Mouse (Mus musculus): ENCODE results near the gene Snap23. TPM values are rescaled to one million over a fixed set of nuclear protein-coding genes. Genes with fewer than 3 reads are reported as not detected.

Snap23 gene
- polyA plus RNA-seq, 2 experiments = 51.2 to 59.1 TPM

DNA sequence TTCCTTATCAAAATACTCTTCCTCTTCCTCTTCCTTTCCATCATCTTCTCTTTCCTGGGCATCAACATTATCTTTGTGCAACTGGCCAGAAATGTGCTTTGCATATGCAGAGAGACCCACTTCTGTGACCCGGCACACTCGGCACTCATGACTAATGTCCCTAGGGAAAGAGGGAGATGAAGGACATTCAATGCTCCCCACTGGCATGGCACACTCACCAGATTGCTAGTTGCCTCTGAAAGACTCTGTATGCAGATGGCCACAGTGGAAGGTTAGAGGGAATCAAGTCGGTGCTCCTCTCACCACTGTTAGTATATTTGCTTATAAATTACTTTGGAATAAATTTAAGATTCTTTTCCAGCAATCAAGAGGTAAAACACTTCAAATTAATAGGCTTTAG lies 28.1 kb upstream of the Snap23 start:
- H3K9ac ChIP-seq (ENCODE audit: low read depth, low read length, severe bottlenecking) = no peak overlapping the region
- H3K36me3 ChIP-seq (ENCODE audit: control insufficient read depth, insufficient read depth, low read length) = peaks cover 27% of the 10 kb centered on the region
- DNase-seq (ENCODE audit: low spot score) (no peak), ATAC-seq (ENCODE audit: low FRiP score, low read depth) (no peak)
- no peak overlapping the region for H3K27ac ChIP-seq (replicated peaks; ENCODE audit: low read depth, low read length)
- H3K4me1 ChIP-seq (ENCODE audit: control insufficient read depth, insufficient read depth, low read length) = no peaks in the 10 kb centered on the region
- H3K9me3 ChIP-seq (ENCODE audit: control insufficient read depth, low read length) = no peaks in the 10 kb centered on the region
- TF ChIP-seq POLR2A (IDR thresholded peaks at IDR 0.05; ENCODE audit: borderline replicate concordance, extremely low read depth, insufficient read depth, insufficient read length) = no peak
- H3K4me3 ChIP-seq (replicated peaks; ENCODE audit: low read length) = no peak overlapping the region
- WGBS = 85% methylated on average over 3 of the region's 3 CpGs
- no peak overlapping the region for H3K4me2 ChIP-seq (replicated peaks; ENCODE audit: low read depth, low read length, severe bottlenecking)
- H3K27me3 ChIP-seq (ENCODE audit: control insufficient read depth, insufficient read depth, low read length) = no peaks in the 10 kb centered on the region

DNA sequence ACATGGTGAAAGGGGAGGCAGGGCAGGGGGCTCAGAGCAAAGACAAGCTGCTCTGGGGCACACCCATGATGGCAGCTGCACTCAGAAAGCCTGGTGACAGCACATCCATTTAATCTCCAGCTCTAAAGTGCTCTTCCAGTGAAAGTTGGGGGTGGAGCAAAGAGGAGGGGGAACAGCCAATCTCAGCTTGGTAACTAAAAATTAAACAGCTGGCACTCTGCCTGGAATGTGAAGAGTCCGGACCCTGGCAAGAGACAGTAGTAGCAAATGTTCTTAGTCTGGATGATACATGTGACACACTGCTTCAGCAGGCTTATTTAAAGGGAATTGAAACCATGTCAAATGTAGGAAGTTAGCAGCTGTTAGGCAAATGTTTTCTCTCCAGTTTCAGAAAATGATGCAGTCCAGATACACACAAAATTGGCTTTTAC lies 27.7 kb upstream of the Snap23 start:
- Histone ChIP-seq H3K27ac (replicated peaks; ENCODE audit: low read depth, low read length) (no peak overlapping the region), H3K4me1 (ENCODE audit: control insufficient read depth, insufficient read depth, low read length) (no peaks in the 10 kb centered on the region), H3K36me3 (ENCODE audit: control insufficient read depth, insufficient read depth, low read length) (peaks cover 27% of the 10 kb centered on the region), H3K9ac (ENCODE audit: low read depth, low read length, severe bottlenecking) (no peak overlapping the region), H3K27me3 (ENCODE audit: control insufficient read depth, insufficient read depth, low read length) (no peaks in the 10 kb centered on the region), H3K4me2 (replicated peaks; ENCODE audit: low read depth, low read length, severe bottlenecking) (no peak overlapping the region), H3K9me3 (ENCODE audit: control insufficient read depth, low read length) (no peaks in the 10 kb centered on the region), H3K4me3 (replicated peaks; ENCODE audit: low read length) (no peak overlapping the region)
- TF ChIP-seq POLR2A (IDR thresholded peaks at IDR 0.05; ENCODE audit: borderline replicate concordance, extremely low read depth, insufficient read depth, insufficient read length) = no peak
- DNase-seq (ENCODE audit: low spot score) (peak; percentile 91), ATAC-seq (ENCODE audit: low FRiP score, low read depth) (peak; percentile 93)
- WGBS = 25% methylated on average over 1 of the region's 1 CpGs

DNA sequence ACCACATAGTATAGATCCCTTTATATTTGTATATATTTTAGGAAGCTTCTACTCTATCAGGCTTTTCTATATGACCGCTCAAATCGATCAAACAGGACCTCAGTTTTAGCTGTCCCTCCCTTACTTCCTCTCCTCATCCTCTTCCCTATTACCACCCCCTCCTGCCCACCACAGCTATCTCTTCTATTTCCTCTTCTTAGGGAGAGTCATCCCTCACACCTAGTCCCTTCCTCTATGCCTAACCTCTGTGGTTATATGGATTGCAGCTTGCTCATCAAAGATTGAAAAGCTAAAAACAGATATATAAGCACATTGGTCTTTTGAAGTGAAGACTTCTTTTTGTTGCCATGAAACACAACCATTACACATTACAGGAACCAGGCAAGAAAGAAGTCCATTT lies 22.7 kb upstream of the Snap23 start:
- peaks cover 27% of the 10 kb centered on the region for H3K36me3 ChIP-seq (ENCODE audit: control insufficient read depth, insufficient read depth, low read length)
- H3K4me1 ChIP-seq (ENCODE audit: control insufficient read depth, insufficient read depth, low read length) = no peaks in the 10 kb centered on the region
- no peak overlapping the region for H3K4me3 ChIP-seq (replicated peaks; ENCODE audit: low read length)
- no peak overlapping the region for H3K4me2 ChIP-seq (replicated peaks; ENCODE audit: low read depth, low read length, severe bottlenecking)
- ATAC-seq (ENCODE audit: low FRiP score, low read depth) (no peak), DNase-seq (ENCODE audit: low spot score) (no peak)
- H3K9ac ChIP-seq (ENCODE audit: low read depth, low read length, severe bottlenecking) = no peak overlapping the region
- H3K27ac ChIP-seq (replicated peaks; ENCODE audit: low read depth, low read length) = no peak overlapping the region
- 89% methylated on average over 2 of the region's 2 CpGs for WGBS
- TF ChIP-seq POLR2A (IDR thresholded peaks at IDR 0.05; ENCODE audit: borderline replicate concordance, extremely low read depth, insufficient read depth, insufficient read length) = no peak
- no peaks in the 10 kb centered on the region for H3K27me3 ChIP-seq (ENCODE audit: control insufficient read depth, insufficient read depth, low read length)
- no peaks in the 10 kb centered on the region for H3K9me3 ChIP-seq (ENCODE audit: control insufficient read depth, low read length)

DNA sequence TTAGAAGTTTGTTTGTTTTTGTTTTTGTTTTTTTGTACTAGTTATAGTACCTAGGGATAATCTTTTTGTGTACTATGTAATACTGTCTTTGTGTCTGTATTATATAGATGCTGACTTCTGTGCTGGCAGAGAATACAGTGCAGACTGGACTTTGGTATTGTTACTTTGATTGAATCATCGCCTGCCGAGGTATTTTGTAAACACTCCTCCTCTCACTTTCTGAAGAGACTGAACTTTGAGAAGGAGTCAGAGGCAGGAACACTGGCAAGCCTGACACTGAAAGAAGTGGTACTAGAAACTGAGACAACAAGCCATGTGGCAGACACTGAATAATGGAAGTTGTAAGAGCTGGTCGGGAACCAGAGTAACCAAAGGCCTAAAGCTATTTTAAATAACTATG lies 10.6 kb upstream of the Snap23 start:
- no peak for TF ChIP-seq POLR2A (IDR thresholded peaks at IDR 0.05; ENCODE audit: borderline replicate concordance, extremely low read depth, insufficient read depth, insufficient read length)
- Histone ChIP-seq H3K9me3 (ENCODE audit: control insufficient read depth, low read length) (no peaks in the 10 kb centered on the region), H3K36me3 (ENCODE audit: control insufficient read depth, insufficient read depth, low read length) (peaks cover 23% of the 10 kb centered on the region), H3K27ac (replicated peaks; ENCODE audit: low read depth, low read length) (no peak overlapping the region), H3K4me2 (replicated peaks; ENCODE audit: low read depth, low read length, severe bottlenecking) (no peak overlapping the region), H3K27me3 (ENCODE audit: control insufficient read depth, insufficient read depth, low read length) (no peaks in the 10 kb centered on the region), H3K9ac (ENCODE audit: low read depth, low read length, severe bottlenecking) (no peak overlapping the region), H3K4me3 (replicated peaks; ENCODE audit: low read length) (no peak overlapping the region), H3K4me1 (ENCODE audit: control insufficient read depth, insufficient read depth, low read length) (no peaks in the 10 kb centered on the region)
- WGBS = 94% methylated on average over 3 of the region's 3 CpGs
- no peak for DNase-seq (ENCODE audit: low spot score)
- ATAC-seq (ENCODE audit: low FRiP score, low read depth) = no peak

DNA sequence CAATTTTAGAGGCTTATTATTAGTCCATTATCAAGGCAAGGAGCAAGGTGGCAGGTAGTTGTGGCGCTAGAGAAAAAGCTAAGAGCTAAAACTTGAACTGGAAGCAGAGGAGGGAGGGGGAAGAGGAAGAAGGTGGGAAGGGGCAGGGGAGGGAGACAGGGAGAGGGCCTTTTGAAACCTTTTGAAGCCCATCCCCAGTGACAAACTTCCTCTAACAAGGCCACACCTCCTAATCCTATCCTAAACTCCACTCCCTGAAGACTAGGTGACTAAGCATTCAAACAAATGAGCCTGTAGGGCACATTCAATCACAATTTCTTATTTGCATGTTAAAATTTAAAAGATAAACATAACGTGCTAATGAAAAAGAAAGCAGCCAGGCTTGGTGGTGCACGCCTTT lies 8.7 kb upstream of the Snap23 start:
- no peak overlapping the region for H3K4me3 ChIP-seq (replicated peaks; ENCODE audit: low read length)
- H3K27me3 ChIP-seq (ENCODE audit: control insufficient read depth, insufficient read depth, low read length) = no peaks in the 10 kb centered on the region
- peaks cover 8% of the 10 kb centered on the region for H3K36me3 ChIP-seq (ENCODE audit: control insufficient read depth, insufficient read depth, low read length)
- TF ChIP-seq POLR2A (IDR thresholded peaks at IDR 0.05; ENCODE audit: borderline replicate concordance, extremely low read depth, insufficient read depth, insufficient read length) = no peak
- H3K9me3 ChIP-seq (ENCODE audit: control insufficient read depth, low read length) = no peaks in the 10 kb centered on the region
- H3K4me1 ChIP-seq (ENCODE audit: control insufficient read depth, insufficient read depth, low read length) = 0 out of 2 replicates have a peak, but pooled peaks cover under 1% of the 10 kb centered on the region
- DNase-seq (ENCODE audit: low spot score) (no peak), ATAC-seq (ENCODE audit: low FRiP score, low read depth) (no peak)
- H3K9ac ChIP-seq (ENCODE audit: low read depth, low read length, severe bottlenecking) = no peak overlapping the region
- no peak overlapping the region for H3K27ac ChIP-seq (replicated peaks; ENCODE audit: low read depth, low read length)
- no peak overlapping the region for H3K4me2 ChIP-seq (replicated peaks; ENCODE audit: low read depth, low read length, severe bottlenecking)
- 83% methylated on average over 3 of the region's 3 CpGs for WGBS

DNA sequence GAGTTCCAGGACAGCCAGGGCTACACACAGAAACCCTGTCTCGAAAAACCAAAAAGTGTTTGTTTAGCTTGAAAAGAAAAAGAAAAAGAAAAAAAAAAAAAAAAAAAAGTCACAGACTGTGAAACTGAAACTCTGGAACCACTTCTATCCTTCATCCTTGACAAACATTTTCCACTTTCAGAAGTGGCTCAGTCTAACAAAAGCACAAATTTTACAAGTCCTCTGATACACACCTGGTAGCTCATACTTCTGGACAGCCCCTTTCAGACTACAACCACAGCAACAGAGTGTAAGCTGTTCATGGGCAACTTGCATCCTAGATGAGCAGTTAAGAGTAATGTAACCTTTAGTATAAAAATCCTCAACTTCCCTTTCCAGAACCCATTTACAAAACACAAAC lies 5.9 kb upstream of the Snap23 start:
- ATAC-seq (ENCODE audit: low FRiP score, low read depth) = no peak
- no peak overlapping the region for H3K9ac ChIP-seq (ENCODE audit: low read depth, low read length, severe bottlenecking)
- no peak for TF ChIP-seq POLR2A (IDR thresholded peaks at IDR 0.05; ENCODE audit: borderline replicate concordance, extremely low read depth, insufficient read depth, insufficient read length)
- H3K27me3 ChIP-seq (ENCODE audit: control insufficient read depth, insufficient read depth, low read length) = no peaks in the 10 kb centered on the region
- 91% methylated on average over 1 of the region's 1 CpGs for WGBS
- no peak overlapping the region for H3K27ac ChIP-seq (replicated peaks; ENCODE audit: low read depth, low read length)
- no peaks in the 10 kb centered on the region for H3K36me3 ChIP-seq (ENCODE audit: control insufficient read depth, insufficient read depth, low read length)
- no peak overlapping the region for H3K4me3 ChIP-seq (replicated peaks; ENCODE audit: low read length)
- 0 out of 2 replicates have a peak, but pooled peaks cover 4% of the 10 kb centered on the region for H3K4me1 ChIP-seq (ENCODE audit: control insufficient read depth, insufficient read depth, low read length)
- no peaks in the 10 kb centered on the region for H3K9me3 ChIP-seq (ENCODE audit: control insufficient read depth, low read length)
- no peak for DNase-seq (ENCODE audit: low spot score)
- no peak overlapping the region for H3K4me2 ChIP-seq (replicated peaks; ENCODE audit: low read depth, low read length, severe bottlenecking)

All from limb, embryonic 14.5 days (tissue).